Mouse (Mus musculus): ENCODE data around the gene Pir. TPM values are rescaled to one million over a fixed set of nuclear protein-coding genes. Genes with fewer than 3 reads are reported as not detected.

Pir gene
- total RNA-seq, 2 experiments from 2014 or later = 3.9 to 4.4 TPM

DNA sequence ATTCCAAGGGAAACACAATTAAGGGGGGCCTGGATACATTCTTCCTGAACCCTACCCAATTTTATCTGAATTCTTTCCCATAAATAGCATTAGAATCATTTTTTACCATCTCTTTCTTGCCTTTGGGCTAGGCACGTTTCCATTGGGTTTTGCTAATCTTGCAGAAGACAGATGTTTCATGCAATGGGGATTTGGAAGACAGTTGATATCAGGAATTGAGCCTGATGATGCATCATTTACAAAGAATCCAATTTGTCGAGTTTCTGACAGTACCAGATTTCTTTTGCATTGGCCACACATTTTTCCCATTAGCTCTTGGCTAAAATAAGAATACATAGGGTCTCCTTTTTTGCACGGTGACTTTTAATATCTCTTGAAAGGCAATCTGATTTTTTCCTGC, 61.6 kb downstream of the Pir start:
- DNase-seq (ENCODE audit: low spot score in 2 of 2) = no peak

DNA sequence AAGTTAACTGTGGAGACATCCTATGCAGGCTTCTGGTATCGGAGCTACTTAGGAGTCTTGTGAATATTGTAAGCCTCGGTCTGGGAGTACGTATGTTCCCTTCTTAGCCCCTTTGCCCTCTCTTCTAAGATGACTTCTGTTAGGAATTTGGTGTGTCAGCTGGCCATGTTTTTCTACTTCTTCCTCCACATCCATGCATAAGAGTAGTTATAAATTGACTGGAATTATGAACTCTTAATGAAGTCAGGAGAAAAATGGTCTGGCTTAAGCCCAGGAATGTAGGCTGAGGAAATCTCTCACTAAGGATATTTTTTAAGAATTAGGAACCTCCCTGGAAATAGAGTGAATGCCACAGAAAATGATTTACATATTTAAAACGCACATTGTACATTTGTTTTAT, 69.4 kb downstream of the Pir start:
- DNase-seq (ENCODE audit: low spot score in 2 of 2) = no peak

DNA sequence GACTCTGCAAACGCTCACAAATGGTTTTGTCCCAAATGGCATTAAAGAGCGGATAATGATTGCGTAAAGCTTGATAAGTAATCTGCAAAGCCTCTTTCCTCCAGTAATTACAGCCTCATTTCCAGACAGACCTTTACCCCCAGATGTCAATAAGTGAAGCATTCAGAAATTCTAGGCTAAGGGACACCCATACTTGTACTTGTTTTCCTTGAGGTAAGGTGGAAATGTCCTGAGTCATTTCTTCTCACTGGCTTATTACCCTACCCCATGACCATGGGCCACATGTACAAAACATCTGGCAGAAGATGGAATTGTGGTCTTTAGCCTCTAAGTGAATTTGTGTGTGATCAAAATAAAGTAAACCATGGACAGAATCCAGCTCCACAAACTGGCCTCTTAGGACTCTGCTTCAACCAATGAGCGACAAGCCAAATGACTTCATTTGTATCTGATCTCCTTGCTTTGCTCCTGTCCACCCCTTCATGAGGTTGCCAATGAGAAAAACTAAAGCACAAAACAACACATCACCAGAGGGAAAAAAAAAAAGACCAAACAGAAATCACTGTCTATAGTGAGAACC, 76.3 kb downstream of the Pir start:
- no peak for DNase-seq (ENCODE audit: low spot score in 2 of 2)

DNA sequence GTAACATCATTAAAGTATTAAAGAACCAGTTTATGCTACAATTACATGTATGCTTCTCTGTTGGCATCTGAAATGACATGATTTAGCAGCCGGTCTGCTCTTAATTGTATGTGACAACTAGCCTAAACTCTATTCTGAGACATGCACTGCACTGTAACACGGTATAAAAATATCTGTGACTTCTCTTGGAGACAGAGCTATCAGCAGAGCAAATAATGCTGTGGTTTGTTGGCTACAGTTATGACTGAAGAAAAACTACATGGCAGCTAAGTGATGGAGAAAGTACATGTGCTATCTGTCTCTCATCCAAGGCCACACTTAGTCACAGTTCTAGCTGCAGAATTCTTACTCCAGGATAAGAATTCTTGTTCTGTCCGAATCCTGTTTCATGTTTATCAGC, 79.8 kb downstream of the Pir start:
- no peak for DNase-seq (ENCODE audit: low spot score in 2 of 2)

DNA sequence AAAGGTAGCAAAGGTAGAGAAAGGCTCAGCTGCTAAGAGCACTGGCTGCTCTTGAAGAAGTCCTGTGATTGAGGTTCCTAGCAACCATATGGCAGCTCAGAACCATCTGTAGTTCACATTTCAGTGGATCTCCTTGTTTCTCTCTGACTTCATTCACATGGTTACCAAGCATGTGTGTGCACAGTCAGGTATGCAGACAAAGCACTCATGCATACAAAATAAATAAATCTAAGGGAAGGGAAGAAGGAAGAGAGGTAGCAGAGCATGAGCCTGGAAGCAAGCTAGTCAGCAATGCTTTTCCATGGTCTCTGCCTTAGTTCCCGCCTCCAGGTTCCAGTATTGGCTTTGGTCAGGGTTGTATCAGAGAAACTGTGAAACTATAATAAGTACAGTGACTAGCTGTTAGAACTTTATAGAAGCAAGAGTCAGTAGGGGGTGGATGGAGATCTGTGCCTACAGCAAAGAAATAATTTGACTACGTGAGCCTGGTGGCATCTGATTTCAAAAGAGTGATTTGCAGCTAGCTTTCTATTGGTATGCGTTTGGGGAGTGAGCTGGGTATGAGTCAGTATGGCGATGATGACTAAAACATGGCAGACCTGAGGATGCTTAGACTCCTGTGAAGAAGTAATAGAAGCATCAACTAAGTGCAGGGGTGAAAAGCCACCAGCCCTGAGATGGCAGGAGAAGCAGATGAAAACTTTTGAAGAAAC, 96.1 kb downstream of the Pir start:
- DNase-seq (ENCODE audit: low spot score in 2 of 2) = no peak

DNA sequence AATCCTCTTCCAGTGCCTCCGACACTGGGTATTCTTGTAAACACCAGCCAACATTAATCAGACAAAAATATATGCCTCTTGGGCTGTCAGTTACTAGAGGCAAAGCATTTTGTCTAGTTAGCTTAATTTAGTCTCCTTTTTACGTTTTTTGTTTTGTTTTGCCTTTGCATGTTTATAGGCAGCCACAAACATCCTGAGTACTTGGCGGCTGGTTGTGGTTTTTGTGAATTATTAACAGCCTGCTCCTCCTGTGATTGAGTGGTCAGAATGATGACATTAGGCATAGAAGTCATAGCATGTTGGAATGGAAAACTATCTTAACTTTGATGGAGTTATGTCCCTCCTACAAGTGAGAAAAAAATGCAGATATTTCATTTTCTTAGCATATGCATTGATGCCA, 101.4 kb downstream of the Pir start:
- no peak for DNase-seq (ENCODE audit: low spot score in 2 of 2)

DNA sequence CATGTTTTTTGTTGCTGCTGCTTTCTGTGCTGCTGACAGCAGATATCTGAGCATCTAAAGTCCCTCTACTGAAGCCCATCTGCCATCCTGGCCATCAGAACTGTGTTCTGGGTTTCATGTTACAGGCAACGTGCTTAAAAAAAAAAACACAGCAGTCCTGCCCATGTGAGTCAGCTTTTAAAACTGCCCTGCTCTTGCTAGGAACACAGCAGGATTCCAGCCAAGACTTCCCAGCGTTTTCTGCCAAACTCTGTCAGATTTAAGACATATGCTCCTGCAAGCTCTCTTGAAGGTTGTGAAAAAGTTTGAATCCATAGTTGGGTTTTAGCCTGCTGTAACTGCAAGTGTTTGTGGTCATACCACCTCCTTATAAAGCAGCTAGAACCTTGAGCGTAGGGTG, 103.9 kb downstream of the Pir start, which contains the start of gene Vegfd:
TSS of gene Vegfd (plus strand) at position 298 of the 400 bp plus-strand sequence.
- DNase-seq (ENCODE audit: low spot score in 2 of 2) = peak; percentile 6 to 16

DNA sequence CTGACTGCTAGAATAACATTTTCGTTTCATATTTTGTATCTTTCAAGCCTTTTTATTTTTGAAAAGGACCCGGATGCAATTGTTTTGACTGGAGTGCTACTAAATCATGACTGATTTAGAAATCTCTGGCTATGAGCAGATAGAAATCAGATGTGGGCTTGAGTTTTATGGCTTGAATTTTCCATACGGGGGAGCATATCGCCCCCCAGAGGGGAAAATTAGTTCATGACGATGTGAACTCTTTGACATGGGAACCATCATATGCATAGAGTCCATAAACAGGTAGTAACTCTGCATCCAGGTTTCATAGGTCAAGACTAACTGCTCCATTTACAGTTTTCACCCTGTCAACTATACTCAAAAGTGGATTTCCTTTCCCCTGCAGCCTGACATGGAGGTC, 105.4 kb downstream of the Pir start:
- DNase-seq (ENCODE audit: low spot score in 2 of 2) = no peak

DNA sequence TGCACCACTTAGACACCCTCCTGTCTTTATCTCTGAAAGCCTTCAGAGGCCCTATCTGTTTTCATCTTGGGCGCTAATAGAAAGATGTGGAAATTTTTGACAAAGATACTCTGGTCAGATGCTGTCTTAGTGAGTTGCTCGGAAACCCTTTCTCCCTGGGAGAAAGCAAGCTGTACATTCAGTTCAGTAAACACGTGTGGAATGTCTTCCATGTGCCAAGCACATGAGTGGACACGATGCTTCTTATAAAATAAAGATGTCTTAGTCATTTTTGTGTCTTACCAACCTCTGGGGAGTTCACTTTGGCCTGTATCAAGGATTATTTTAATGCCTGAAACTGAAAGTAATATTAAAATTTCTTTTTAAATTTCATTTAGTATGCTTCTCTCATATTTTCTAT, 110.5 kb downstream of the Pir start:
- DNase-seq (ENCODE audit: low spot score in 2 of 2) = no peak

DNA sequence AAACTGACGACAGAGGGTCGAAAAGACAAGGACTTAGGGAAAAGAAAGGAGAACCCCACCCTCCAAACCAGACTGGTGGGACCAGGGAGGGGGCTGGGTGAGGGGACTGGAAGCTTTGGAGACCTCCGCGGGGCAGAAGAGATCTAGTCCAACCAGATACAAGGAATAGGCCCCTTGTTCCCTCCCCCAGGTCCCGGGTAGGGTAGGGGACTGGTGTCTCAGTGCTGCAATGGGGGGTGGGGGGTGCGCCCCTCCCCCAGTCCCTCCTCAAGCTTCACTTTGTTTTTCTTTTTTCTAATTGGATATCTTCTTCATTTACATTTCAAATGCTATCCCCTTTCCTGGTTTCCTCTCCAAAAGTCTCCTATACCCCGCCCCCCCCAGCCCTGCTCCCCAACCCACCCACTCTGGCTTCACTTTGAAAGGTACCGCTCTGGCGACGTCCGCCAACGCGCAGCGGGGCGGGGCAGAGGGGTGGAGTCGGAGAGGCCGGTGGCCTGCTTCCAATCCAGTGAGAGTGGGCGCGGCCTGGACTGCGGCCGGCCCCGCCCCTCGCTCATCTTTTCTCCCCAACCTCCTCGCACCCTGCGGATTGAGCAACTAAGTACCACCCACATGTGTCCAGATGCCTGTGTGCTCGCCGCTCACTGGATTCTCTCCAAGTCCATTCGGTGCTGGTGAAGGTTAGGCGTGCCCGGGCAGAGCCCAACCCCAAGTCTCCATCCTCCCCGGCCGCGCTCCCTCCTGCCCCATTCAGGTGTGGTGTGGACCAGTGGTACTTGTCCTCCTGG, 112.6 kb downstream of the Pir start:
- DNase-seq (ENCODE audit: low spot score in 2 of 2) = peak; percentile 37 to 71

DNA sequence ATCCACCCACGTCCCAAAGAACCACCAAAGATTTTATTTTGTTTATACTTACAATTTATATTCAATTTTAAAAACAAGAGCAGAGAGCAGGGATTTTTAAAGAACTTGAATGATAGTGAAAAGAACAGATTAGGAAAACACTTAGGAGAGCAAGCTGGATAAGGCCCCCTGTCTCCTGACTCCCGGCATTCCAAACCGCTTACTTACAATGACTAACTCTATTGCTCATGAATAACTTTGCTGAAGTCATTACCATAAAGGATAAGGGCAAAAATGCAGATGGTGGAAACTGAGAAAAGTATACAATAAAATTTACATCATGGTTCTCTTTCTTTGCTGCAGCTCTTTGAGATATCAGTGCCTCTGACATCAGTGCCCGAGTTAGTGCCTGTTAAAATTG, 124.9 kb downstream of the Pir start:
- DNase-seq (ENCODE audit: low spot score in 2 of 2) = no peak

DNA sequence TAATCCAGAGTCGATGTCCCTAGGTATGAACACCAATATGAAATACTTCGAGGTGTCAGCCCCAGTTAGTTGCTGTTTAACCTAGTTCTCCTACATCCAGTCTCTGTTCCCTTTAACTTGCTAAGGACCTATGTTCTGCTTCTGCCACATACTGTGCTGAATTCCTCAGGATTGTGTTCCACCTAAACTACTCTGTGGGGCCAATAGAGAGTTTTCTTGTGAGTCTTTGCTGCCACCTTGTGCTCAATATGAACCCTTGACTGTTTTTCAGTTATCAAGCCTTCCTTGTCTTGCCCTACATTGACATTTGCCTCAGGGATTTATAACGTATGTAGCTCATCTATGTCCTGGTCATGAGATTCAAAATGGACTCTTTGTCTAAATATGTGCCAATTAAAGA, 129.3 kb downstream of the Pir start:
- DNase-seq (ENCODE audit: low spot score in 2 of 2) = no peak

DNA sequence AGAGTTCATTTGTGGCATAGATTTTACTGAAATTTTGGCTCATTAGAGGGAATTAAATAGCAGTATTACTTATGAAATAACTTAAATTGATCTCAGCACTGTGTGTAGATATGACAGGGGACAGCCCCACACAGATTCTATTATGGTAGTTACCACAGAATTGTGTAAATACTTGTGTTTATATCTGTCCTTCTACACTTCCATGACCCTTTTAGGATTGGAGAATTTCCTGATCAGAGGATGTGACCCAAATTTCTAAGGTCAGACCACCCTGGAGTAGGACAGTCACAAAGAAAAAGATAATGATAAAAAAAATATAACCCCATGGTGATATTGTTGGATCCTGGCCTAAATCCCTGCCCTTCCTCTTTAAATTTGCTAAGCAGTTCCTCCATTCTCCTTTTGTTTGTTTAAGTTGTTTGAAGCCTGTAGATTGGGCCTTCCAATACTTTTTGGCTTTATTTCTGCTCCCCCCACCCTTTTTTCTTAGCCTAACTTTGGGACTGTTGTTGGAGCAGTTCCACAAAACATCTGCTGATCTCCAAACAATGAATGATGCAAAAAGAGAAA, 136.0 kb downstream of the Pir start:
- DNase-seq (ENCODE audit: low spot score in 2 of 2) = no peak

DNA sequence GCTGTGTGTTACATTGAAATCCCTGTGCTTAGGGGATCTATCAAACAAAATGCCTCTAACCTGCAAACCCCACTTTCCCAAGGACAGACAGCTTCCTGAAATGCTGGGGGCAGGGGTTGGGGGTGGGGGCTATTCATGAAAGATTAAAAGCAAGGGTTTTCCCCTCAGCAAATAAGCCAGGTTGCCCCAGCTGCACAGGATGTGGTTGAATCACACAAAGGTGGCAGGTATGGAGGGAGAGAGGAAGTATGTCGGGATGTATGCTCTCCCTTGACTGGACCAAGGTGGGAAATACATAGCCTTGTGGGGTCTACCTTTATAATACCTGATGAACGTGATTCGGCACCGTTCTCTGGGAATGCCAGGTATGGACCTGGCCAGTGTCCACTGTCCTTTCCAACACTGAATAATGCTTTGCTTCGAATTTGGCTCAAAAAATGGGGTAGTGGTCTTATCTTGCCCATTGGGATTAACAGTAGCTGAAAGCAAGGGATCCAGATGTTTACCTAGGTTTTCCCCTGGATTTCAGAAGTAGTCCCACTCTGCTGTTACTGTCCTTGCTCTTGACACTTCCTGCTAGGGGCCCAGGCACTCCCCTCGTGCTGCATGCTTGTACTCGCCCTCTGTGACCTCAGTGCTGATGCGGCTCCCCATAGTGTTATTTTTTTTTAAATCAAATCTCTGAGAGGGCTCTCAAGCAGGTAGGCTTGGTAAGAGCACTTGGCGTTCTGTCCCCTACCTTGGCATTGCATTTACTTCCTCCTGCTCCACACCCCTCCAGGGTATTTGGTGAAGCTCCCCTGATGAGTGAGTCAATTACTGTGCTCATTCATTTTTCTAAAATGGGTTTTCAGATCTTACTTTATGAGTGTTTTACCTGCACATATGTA, 137.2 kb downstream of the Pir start:
- no peak for DNase-seq (ENCODE audit: low spot score in 2 of 2)

DNA sequence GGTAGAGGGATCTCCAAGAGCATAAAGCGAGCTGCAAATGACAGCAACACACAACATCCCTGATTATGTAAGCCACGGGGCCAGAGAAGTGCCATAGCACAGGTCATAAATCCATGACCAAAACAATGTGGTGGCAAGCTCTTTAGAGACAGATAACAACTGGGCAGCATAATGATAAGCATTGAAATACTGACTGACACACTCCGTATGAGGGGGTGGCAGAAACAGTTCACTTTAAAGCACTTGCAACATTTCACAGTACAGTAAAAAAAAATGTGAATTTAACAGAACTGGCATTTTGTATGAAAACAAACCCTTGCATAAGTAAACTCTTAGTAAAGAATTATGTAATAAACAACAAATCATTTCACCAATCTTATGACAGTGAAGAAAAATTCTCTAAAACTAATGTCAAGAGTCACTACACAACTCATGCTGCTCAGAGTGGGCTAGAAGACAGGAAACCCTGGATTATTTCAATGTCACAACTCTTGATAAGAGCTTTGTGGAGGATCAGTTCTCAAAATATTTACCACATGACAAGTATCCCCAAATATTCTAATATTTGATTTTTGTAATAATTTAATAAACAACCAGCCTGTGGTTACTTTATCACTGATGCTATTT, 139.2 kb downstream of the Pir start:
- DNase-seq (ENCODE audit: low spot score in 2 of 2) = no peak

DNA sequence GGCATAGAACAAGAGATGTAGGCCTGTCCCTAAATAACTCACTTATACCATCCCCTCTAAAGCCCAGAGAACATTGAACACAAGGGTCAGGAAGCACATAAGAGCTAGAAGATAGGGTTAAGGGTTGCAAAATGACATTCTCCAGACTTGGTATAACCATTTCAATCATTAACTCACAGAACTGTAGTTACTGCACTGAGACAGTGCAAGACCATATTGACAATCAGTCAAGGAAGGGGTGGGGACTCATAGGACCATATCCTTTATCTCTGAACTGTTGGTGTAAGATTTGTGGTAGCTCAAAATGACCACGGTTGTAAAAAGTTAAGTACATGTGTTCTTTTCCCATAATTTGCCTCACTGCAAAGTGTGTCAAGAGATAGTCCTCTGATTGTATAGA, 141.4 kb downstream of the Pir start:
- DNase-seq (ENCODE audit: low spot score in 2 of 2) = no peak

DNA sequence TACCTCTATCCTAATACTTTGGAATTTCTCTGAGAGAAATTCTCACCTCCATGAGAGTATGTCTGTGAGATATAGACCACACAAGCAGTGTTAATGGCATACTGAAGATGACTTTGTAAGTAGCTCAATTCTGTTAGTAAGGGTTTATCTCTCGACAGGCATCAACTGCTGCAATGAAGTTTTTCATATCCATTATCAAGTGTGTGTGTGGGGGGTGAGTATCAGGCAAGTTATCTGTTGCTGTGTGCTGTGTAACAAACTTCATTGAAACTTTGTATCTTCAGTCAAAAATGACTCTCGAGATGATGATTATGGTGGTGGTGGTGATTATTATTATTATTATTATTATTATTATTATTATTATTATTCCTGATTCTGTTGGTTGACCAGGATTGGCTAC, 147.6 kb downstream of the Pir start:
- no peak for DNase-seq (ENCODE audit: low spot score in 2 of 2)

DNA sequence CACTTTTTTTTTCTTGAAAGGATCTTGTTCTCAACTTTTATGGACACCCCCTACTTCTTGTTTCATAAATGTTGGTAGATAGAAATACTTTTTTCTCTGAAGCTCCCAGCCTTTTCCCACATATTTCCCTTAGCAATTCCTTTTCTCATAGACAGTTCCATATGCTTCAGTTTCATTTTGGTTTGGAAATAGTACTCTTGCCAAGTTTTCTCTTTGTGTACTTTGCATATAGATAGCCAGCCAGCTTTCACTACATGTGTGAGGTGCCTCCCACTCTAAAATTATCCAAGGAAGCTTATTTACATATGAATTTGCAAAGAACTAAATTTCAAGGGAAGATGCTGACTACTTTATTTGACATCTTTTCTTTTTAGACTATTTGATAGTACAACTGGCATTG, 148.8 kb downstream of the Pir start:
- DNase-seq (ENCODE audit: low spot score in 2 of 2) = no peak

DNA sequence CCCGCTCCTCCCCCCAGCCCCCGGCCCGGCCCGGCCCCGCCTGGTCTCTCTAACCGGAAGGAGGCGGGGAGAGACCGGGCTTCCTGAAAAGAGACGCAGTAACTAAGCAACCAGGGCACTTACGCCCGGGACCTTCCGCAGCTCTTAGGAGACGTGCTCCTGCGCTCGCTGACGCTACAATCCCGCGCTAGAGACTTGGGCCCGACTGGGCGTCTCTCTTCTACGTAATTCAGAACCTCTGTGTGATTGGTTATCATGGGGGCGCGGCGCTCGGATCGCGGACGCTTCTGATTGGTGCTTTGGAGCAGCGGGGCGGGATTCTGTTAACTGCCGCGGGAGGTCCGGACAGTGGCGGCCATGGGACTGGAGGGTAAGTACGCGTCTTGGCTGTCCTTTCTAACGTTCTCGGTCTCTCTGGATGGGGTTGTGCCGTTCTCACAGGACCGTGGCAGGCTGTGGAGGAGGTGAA, 150.3 kb downstream of the Pir start, which contains the start of gene Piga:
TSS of gene Piga (plus strand) at position 317 of the 469 bp plus-strand sequence.
- DNase-seq (ENCODE audit: low spot score in 2 of 2) = peak; percentile 80 to 86

DNA sequence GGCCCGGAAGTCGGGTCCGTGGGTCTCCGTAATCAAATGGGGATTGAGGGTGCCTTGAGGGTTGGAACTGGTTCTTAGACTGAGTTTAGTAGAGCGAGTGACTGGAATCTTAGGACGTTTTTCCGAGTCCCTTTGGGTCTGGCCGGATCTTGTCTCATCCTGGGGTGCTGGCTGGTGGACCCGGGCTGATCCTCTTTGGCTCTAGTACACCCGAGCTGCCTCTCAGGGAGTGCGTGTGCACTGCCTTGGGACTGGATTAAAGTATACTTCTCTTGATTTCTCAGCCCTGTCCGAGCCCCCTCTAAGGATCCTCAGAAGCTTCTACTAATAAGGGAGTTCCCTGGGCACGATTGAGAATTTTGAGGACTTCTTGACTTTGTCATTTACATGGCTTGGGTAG, 150.8 kb downstream of the Pir start:
- no peak for DNase-seq (ENCODE audit: low spot score in 2 of 2)
